Mouse (Mus musculus): ENCODE measurements around the gene 1700003H04Rik. TPM values are rescaled to one million over a fixed set of nuclear protein-coding genes. Genes with fewer than 3 reads are reported as not detected.

The 1700003H04Rik gene
- total RNA-seq (2017): not detected in 2 replicates

DNA sequence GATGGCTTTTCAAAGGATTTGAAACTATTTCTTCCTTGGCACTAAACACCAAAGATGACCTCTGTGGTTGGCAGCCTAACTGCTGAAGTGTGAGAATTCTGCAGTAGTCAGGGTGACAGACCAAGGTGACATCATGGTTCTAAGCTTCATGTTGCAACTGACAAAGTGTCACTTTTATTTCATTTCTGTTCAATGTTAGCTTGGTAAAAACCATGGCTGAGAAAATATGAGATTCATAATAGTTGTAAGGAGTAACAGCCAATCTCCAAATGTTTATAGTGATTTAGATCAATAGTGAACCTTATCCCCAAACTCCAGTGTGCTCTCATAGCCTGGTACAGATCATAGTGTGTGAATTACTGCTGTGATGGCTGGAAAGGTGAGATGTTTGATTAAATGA lies at the start of gene 1700003H04Rik:
Gene 1700003H04Rik, minus strand, starts transcription at position 101 of the 400 bp plus-strand sequence.
- ATAC-seq (replicated peaks in 1 of 2; ENCODE audit: insufficient read depth in 1 of 2, low FRiP score in 2 of 2, low TSS enrichment in 1 of 2, low read depth in 1 of 2, poor library complexity in 2 of 2, severe bottlenecking in 2 of 2): no peak

- ATAC-seq (replicated peaks in 1 of 2; ENCODE audit: insufficient read depth in 1 of 2, low FRiP score in 2 of 2, low TSS enrichment in 1 of 2, low read depth in 1 of 2, poor library complexity in 2 of 2, severe bottlenecking in 2 of 2): no peak
These were observed 42.1 kb upstream of the 1700003H04Rik start for GRCm38 (mm10) chr3:124623031-124623430.

GRCm38 (mm10) chr3:124613287-124613686 lies 32.4 kb upstream of the 1700003H04Rik start:
- no peak for ATAC-seq (replicated peaks in 1 of 2; ENCODE audit: insufficient read depth in 1 of 2, low FRiP score in 2 of 2, low TSS enrichment in 1 of 2, low read depth in 1 of 2, poor library complexity in 2 of 2, severe bottlenecking in 2 of 2)

DNA sequence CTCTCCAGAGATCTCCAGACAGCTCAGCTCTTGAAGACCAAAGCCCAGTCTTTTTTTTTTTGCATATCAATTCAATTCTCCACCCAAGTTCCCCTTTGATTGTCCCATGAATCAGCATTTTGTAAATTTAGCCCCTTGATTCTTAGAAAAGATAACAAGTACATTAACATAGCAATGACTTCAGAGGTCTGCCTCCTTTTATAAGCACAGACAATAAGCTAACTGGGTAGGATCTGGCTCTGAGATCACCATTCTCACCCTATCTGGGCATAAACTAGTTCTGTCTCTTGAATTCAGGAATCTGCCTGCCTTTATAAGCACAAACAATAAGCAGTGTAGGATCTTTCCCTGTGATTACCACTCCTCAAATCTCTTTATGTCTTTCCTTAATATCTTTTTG lies 29.1 kb upstream of the 1700003H04Rik start:
- ATAC-seq (replicated peaks in 1 of 2; ENCODE audit: insufficient read depth in 1 of 2, low FRiP score in 2 of 2, low TSS enrichment in 1 of 2, low read depth in 1 of 2, poor library complexity in 2 of 2, severe bottlenecking in 2 of 2): no peak

DNA sequence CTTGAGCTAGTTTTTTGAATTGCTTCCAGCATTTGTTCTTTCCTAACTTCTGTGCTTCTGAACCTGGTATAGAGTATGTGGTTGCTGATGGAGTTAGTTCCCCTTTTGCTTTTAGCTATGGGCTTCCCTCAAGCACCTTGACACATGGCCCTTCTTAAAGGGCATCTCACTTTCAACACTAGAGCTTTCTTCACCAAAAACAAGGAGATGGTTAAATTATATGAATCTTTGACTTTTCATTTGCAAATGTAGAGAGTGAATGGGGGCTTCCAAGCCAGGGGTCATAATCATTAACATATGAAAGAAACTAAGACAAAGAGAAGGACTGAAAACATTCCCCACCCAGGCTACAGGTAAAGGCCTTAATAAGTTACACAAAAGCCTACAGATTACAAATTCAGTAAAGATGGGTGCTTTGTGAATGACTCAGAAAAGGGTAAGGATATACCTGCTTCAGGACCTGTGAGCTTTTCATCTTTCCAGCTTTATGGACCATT lies 25.2 kb upstream of the 1700003H04Rik start:
- ATAC-seq (replicated peaks in 1 of 2; ENCODE audit: insufficient read depth in 1 of 2, low FRiP score in 2 of 2, low TSS enrichment in 1 of 2, low read depth in 1 of 2, poor library complexity in 2 of 2, severe bottlenecking in 2 of 2): peak in 1 of 2 experiments; percentile 46; a peak in 2 of 4 replicates

- ATAC-seq (replicated peaks in 1 of 2; ENCODE audit: insufficient read depth in 1 of 2, low FRiP score in 2 of 2, low TSS enrichment in 1 of 2, low read depth in 1 of 2, poor library complexity in 2 of 2, severe bottlenecking in 2 of 2): no peak
These were observed 24.6 kb upstream of the 1700003H04Rik start for GRCm38 (mm10) chr3:124605518-124605917.

DNA sequence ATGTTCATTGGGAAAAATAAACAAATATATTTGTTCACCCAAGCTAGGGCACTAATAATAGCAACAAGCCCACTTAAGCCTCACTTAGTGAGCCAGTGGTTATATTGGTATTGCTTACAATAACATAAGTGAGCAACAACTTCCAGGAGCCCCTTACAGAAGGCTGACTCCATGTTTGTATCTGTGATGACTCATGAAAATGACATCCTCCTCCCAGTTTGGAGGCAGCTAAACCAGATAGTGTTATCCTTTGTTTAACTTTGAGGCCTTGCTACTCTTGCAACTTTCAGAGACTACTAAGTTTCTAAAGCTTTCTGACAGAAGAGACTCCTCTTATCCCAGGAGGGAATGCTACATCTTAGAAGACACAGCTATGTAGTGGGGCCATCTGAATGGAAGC lies 16.9 kb upstream of the 1700003H04Rik start:
- ATAC-seq (replicated peaks in 1 of 2; ENCODE audit: insufficient read depth in 1 of 2, low FRiP score in 2 of 2, low TSS enrichment in 1 of 2, low read depth in 1 of 2, poor library complexity in 2 of 2, severe bottlenecking in 2 of 2): no peak

GRCm38 (mm10) chr3:124587534-124587933 lies 6.6 kb upstream of the 1700003H04Rik start:
- ATAC-seq (replicated peaks in 1 of 2; ENCODE audit: insufficient read depth in 1 of 2, low FRiP score in 2 of 2, low TSS enrichment in 1 of 2, low read depth in 1 of 2, poor library complexity in 2 of 2, severe bottlenecking in 2 of 2): peak; percentile 48 to 67; a peak in 2 of 4 replicates

DNA sequence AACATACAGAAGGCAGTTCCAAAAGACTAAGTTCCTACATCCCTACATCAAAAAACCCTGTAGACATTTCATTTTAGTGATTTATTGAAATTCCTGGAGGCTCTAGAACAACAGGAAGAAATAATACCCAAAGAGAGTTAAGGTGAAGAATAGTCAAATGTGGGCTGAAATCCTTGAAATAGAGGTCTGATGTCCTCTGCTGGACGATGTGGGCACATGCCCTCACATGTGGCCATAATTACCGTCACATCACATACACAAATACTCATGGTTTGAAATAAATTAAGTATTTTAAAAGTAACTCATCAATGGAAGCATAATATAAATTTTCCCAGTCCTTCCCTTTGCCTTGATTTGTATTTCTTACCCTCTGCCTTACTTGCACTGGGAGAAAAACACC lies 4.9 kb upstream of the 1700003H04Rik start:
- no peak for ATAC-seq (replicated peaks in 1 of 2; ENCODE audit: insufficient read depth in 1 of 2, low FRiP score in 2 of 2, low TSS enrichment in 1 of 2, low read depth in 1 of 2, poor library complexity in 2 of 2, severe bottlenecking in 2 of 2)

- no peak for ATAC-seq (replicated peaks in 1 of 2; ENCODE audit: insufficient read depth in 1 of 2, low FRiP score in 2 of 2, low TSS enrichment in 1 of 2, low read depth in 1 of 2, poor library complexity in 2 of 2, severe bottlenecking in 2 of 2)
These were observed 23.6 kb downstream of the 1700003H04Rik start for GRCm38 (mm10) chr3:124557317-124557716.

- no peak for ATAC-seq (replicated peaks in 1 of 2; ENCODE audit: insufficient read depth in 1 of 2, low FRiP score in 2 of 2, low TSS enrichment in 1 of 2, low read depth in 1 of 2, poor library complexity in 2 of 2, severe bottlenecking in 2 of 2)
These were observed 24.9 kb downstream of the 1700003H04Rik start for GRCm38 (mm10) chr3:124555963-124556362.

DNA sequence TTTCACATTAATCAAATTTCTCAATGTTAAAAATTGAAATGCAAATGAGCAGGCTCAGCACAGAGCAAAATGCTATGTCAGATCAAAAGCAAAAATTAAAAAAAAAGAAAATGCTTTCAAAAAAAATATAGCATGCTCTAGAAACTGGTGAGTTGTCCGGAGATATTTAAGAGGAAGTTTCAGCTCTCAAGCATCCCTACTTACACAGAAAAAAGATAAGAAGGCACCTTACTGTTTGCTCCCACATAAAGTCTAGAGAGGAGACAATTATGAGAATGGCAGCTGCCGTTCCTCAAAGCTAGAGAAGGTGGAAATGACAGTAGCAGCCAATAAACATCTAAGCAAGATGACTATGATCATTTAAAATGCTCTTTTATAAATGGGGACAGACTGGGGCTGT lies 25.8 kb downstream of the 1700003H04Rik start:
- no peak for ATAC-seq (replicated peaks in 1 of 2; ENCODE audit: insufficient read depth in 1 of 2, low FRiP score in 2 of 2, low TSS enrichment in 1 of 2, low read depth in 1 of 2, poor library complexity in 2 of 2, severe bottlenecking in 2 of 2)

- no peak for ATAC-seq (replicated peaks in 1 of 2; ENCODE audit: insufficient read depth in 1 of 2, low FRiP score in 2 of 2, low TSS enrichment in 1 of 2, low read depth in 1 of 2, poor library complexity in 2 of 2, severe bottlenecking in 2 of 2)
These were observed 32.0 kb downstream of the 1700003H04Rik start for GRCm38 (mm10) chr3:124548898-124549297.

GRCm38 (mm10) chr3:124538260-124538659 lies 42.6 kb downstream of the 1700003H04Rik start:
- no peak for ATAC-seq (replicated peaks in 1 of 2; ENCODE audit: insufficient read depth in 1 of 2, low FRiP score in 2 of 2, low TSS enrichment in 1 of 2, low read depth in 1 of 2, poor library complexity in 2 of 2, severe bottlenecking in 2 of 2)

DNA sequence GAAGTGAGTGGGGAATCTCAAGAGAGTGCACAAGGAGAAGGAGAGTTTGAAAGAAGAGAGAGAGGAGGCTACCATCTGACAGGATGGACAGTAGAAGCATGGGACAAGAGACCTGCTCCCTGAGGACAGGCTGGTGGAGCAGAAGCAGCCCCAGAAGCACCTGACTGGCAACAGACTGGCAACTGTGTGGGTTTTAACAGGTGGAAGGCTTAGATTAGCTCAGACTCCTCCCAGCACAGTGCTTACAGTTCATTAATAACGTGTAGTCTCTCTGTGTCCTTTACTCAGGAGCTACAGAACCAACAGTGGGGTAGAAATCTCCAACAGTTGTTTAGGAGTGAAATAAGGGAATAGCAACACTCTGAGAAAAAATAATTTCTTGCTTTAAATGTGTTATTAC lies 44.3 kb downstream of the 1700003H04Rik start:
- ATAC-seq (replicated peaks in 1 of 2; ENCODE audit: insufficient read depth in 1 of 2, low FRiP score in 2 of 2, low TSS enrichment in 1 of 2, low read depth in 1 of 2, poor library complexity in 2 of 2, severe bottlenecking in 2 of 2): no peak

- no peak for ATAC-seq (replicated peaks in 1 of 2; ENCODE audit: insufficient read depth in 1 of 2, low FRiP score in 2 of 2, low TSS enrichment in 1 of 2, low read depth in 1 of 2, poor library complexity in 2 of 2, severe bottlenecking in 2 of 2)
These were observed 62.1 kb downstream of the 1700003H04Rik start for GRCm38 (mm10) chr3:124518786-124519185.
